Mouse (Mus musculus): ENCODE results near the gene Ube2z.

The Ube2z gene

GRCm38 (mm10) chr11:96006852-96007515 is 58.2 kb downstream of the Ube2z start:
- DNase-seq (ENCODE audit: low read depth, low spot score), result peak; percentile 97

GRCm38 (mm10) chr11:96006367-96006851 is 58.8 kb downstream of the Ube2z start:
- DNase-seq (ENCODE audit: low read depth, low spot score), result no peak

GRCm38 (mm10) chr11:96005403-96006271 is 59.6 kb downstream of the Ube2z start, which contains the start of gene Igf2bp1:
TSS of gene Igf2bp1 (minus strand) at chr11:96005940.
- peak; percentile 91 for DNase-seq (ENCODE audit: low read depth, low spot score)

- peak; percentile 67 for DNase-seq (ENCODE audit: low read depth, low spot score)
These were observed 60.3 kb downstream of the Ube2z start for GRCm38 (mm10) chr11:96004793-96005402.

- DNase-seq (ENCODE audit: low read depth, low spot score), result peak; percentile 45
These were observed 61.0 kb downstream of the Ube2z start for GRCm38 (mm10) chr11:96003969-96004792.

- DNase-seq (ENCODE audit: low read depth, low spot score), result no peak
These were observed 61.9 kb downstream of the Ube2z start for GRCm38 (mm10) chr11:96003100-96003900.

Measured in ZHBTc4 (cell line).